Mouse (Mus musculus) neural tube, embryonic 11.5 days (tissue): ENCODE measurements around the gene Zfp536. TPM values are rescaled to one million over a fixed set of nuclear protein-coding genes. Genes with fewer than 3 reads are reported as not detected.

Experiments
- ATAC-seq: fragments of 200-750 bp; cut with Nextera tagmentation; 2 replicates; pipeline ENCODE4 v1.8.0; 2017; ENCODE audit warnings: moderate number of reproducible peaks, mild to moderate bottlenecking, moderate TSS enrichment, moderate library complexity; ENCODE audit not compliant: insufficient read depth, low FRiP score, low TSS enrichment
- DNase-seq: peaks from one replicate; pipeline ENCODE4 v3.0.0-alpha.2; 2015; ENCODE audit warnings: low spot score
- H3K27ac ChIP-seq: fragments of 300-500 bp; sonication (generic); 2 replicates; pipeline ENCODE4 v1.5.1; 2014; ENCODE audit warnings: low read depth, mild to moderate bottlenecking, low read length
- H3K27me3 ChIP-seq: fragments of 300-500 bp; sonication (generic); 2 replicates; pipeline ENCODE4 v1.6.1; 2014; ENCODE audit warnings: mild to moderate bottlenecking, low read length, mixed read lengths; ENCODE audit not compliant: control insufficient read depth, insufficient read depth
- H3K36me3 ChIP-seq: fragments of 300-500 bp; sonication (generic); 2 replicates; pipeline ENCODE4 v1.6.1; 2014; ENCODE audit warnings: mild to moderate bottlenecking, low read length, moderate library complexity, mixed read lengths; ENCODE audit not compliant: control insufficient read depth, insufficient read depth
- H3K4me1 ChIP-seq: fragments of 300-500 bp; sonication (generic); 2 replicates; pipeline ENCODE4 v1.6.1; 2014; ENCODE audit warnings: low read length, mixed read lengths; ENCODE audit not compliant: control insufficient read depth, insufficient read depth
- H3K4me2 ChIP-seq: fragments of 300-500 bp; sonication (generic); 2 replicates; pipeline ENCODE4 v1.6.1; 2014; ENCODE audit warnings: low read depth, mild to moderate bottlenecking, moderate library complexity
- H3K4me3 ChIP-seq: fragments of 300-500 bp; sonication (generic); 2 replicates; pipeline ENCODE4 v1.5.1; 2014; ENCODE audit warnings: low read depth, low read length
- H3K9ac ChIP-seq: fragments of 300-500 bp; sonication (generic); 2 replicates; pipeline ENCODE4 v1.6.1; 2014; ENCODE audit warnings: mild to moderate bottlenecking, low read length
- H3K9me3 ChIP-seq: fragments of 300-500 bp; sonication (generic); 2 replicates; pipeline ENCODE4 v1.6.1; 2016; ENCODE audit warnings: low read length; ENCODE audit not compliant: control insufficient read depth
- WGBS: fragments of 180-500 bp; shearing (Covaris S2); extraction: QIAGEN DNeasy Blood & Tissue Kit; methylation state at CpG from one replicate; pipeline ENCODE4 v1.1.7; 2014; 5-methylcytosine and 5-hydroxymethylcytosine counted together
- polyA plus RNA-seq: library from polyadenylated mRNA; unstranded; fragments of >200 nt; fragmentation: Nextera tagmentation; extraction: Ambion mirVana; gene quantifications from 2 replicates; pipeline ENCODE4 v1.2.1, GENCODE M21; 2014

Zfp536 gene
- polyA plus RNA-seq, 1 experiment from 2014 or later = 23.6 TPM

DNA sequence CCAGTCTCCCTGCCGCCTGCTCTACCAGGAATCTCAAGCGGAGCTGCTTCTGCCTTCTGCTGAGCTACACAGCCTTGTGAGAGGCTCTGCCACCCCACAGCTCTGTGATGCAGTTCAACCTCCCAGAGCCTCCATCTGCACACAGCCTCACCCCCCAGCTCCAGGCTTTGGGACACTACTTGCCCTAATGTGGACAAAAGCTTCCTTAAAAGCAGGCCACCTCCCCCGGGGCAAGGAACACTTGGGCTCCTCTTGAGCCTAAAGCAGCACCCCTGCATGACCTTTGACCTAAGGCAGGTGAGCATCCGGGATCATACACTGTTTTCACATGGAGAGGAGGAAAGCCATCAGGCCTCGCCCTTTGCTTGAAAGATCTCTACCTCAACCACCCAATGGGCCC is 219.0 kb downstream of the Zfp536 start:
- Histone ChIP-seq H3K4me1 (0 out of 2 replicates have a peak, but pooled peaks cover 5% of the 10 kb centered on the region), H3K27me3 (no peaks in the 10 kb centered on the region), H3K27ac (no peak overlapping the region), H3K9ac (no peak overlapping the region), H3K4me3 (no peak overlapping the region), H3K4me2 (no peak overlapping the region), H3K36me3 (no peaks in the 10 kb centered on the region), H3K9me3 (no peaks in the 10 kb centered on the region)
- WGBS = 75% methylated on average over 5 of the region's 5 CpGs
- ATAC-seq (no peak), DNase-seq (no peak)

GRCm38 (mm10) chr7:37553646-37554045 is 219.8 kb downstream of the Zfp536 start:
- ATAC-seq = no peak
- H3K4me1 ChIP-seq = 0 out of 2 replicates have a peak, but pooled peaks cover 5% of the 10 kb centered on the region

GRCm38 (mm10) chr7:37552384-37552783 is 221.1 kb downstream of the Zfp536 start:
- ATAC-seq (no peak), DNase-seq (no peak)
- Histone ChIP-seq H3K27me3 (no peaks in the 10 kb centered on the region), H3K9ac (no peak overlapping the region), H3K4me2 (no peak overlapping the region), H3K36me3 (no peaks in the 10 kb centered on the region), H3K9me3 (no peaks in the 10 kb centered on the region), H3K27ac (no peak overlapping the region), H3K4me3 (no peak overlapping the region), H3K4me1 (0 out of 2 replicates have a peak, but pooled peaks cover 5% of the 10 kb centered on the region)
- 55% methylated on average over 3 of the region's 3 CpGs for WGBS

More at GRCm38 (mm10) chr7:37553646-37554045, 219.8 kb downstream of the Zfp536 start:
- Histone ChIP-seq H3K4me3 (no peak overlapping the region), H3K36me3 (no peaks in the 10 kb centered on the region), H3K27me3 (no peaks in the 10 kb centered on the region), H3K27ac (no peak overlapping the region), H3K9ac (no peak overlapping the region), H3K4me2 (no peak overlapping the region), H3K9me3 (no peaks in the 10 kb centered on the region)
- DNase-seq = no peak
- WGBS = 35% methylated on average over 3 of the region's 3 CpGs

DNA sequence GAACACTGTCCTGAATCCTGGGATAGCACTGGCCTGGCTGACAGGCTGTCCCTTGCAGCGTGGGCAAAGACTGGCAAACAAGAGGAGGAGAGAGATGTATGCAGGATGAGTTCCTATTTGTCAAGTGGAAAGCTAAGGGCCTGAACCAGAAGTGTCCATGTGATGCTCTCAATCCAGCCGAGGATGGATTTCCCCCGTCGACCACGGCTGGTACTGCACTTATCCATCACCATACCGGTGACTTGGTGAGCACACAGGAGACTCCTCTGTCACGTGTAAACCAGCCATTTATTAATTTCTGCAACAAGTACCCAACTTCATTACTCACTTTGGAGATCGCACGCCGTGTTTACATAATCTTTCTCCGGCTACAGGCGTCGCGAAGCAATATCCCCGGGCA is 224.6 kb downstream of the Zfp536 start:
- ATAC-seq = no peak
- WGBS = 67% methylated on average over 15 of the region's 15 CpGs
- Histone ChIP-seq H3K4me2 (no peak overlapping the region), H3K36me3 (no peaks in the 10 kb centered on the region), H3K4me3 (no peak overlapping the region), H3K4me1 (0 out of 2 replicates have a peak, but pooled peaks cover 5% of the 10 kb centered on the region), H3K27ac (no peak overlapping the region), H3K9ac (no peak overlapping the region), H3K9me3 (no peaks in the 10 kb centered on the region), H3K27me3 (no peaks in the 10 kb centered on the region)
- no peak for DNase-seq

DNA sequence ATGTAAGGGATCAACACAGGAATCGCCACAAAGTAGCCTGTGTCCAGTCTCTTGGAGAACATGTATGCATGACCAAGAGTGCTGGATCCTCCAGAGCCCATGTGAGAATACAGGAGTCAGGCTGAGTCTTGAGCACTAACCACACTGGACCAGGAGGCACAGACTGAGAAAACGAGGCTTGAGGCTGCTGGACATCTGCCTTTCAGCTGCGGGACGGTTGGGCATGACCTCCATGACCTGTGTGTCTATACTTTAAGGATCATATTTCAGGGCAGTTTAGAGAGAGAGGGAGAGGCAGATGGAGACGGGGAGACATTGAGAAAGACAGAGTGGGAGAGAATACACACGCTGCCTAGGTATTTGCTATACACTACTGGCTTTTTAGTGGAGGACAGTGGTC is 229.4 kb downstream of the Zfp536 start:
- H3K9me3 ChIP-seq = no peaks in the 10 kb centered on the region
- no peak overlapping the region for H3K4me2 ChIP-seq
- no peak overlapping the region for H3K27ac ChIP-seq
- H3K4me1 ChIP-seq = no peaks in the 10 kb centered on the region
- DNase-seq = no peak
- ATAC-seq = no peak
- 24% methylated on average over 6 of the region's 6 CpGs for WGBS
- no peaks in the 10 kb centered on the region for H3K27me3 ChIP-seq
- no peaks in the 10 kb centered on the region; the same call in 1 of the 2 replicates for H3K36me3 ChIP-seq
- no peak overlapping the region for H3K9ac ChIP-seq
- H3K4me3 ChIP-seq = no peak overlapping the region

DNA sequence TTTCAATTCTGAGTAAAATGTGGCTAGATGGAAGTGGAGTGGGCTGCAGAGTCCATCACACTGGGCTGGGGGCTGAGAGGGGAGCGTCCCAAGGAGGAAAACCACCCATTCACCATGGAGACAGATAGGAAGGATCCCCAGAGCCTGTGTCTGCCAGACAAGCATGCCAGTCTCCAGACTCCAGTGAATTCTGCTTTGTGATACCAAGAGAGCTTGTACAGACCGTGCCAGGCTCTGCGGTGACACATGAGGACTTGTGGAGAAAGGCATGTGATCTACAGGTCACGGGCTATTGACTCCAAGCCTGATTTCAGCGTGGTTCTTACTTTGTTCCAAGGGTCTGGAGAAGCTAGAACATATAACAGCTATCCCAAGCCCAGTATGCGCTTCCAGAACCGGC is 230.5 kb downstream of the Zfp536 start:
- Histone ChIP-seq H3K36me3 (no peaks in the 10 kb centered on the region; the same call in 1 of the 2 replicates), H3K4me2 (no peak overlapping the region), H3K9me3 (no peaks in the 10 kb centered on the region), H3K9ac (no peak overlapping the region), H3K27ac (no peak overlapping the region), H3K27me3 (no peaks in the 10 kb centered on the region), H3K4me3 (no peak overlapping the region), H3K4me1 (no peaks in the 10 kb centered on the region)
- WGBS = 87% methylated on average over 7 of the region's 7 CpGs
- no peak for DNase-seq
- ATAC-seq = no peak

DNA sequence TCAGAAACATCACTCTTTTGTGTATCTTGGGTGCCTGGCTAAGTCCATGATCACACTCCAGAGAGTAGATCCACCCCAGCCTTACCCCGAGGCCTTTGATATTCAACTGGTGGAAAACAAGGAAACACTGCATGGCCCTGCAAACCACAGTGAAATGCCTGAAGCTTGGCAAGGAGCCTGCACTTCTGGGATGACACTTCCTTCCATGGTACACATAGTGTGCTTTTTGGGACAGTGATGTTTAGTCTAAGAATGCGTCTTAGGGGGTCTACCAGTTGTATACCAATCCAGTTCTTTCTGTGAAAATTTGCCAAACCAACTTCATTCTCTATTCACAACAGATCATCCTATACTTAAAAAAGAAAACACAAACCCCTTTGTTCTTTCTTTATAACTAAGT is 242.3 kb downstream of the Zfp536 start:
- Histone ChIP-seq H3K4me1 (no peaks in the 10 kb centered on the region; the same call in 1 of the 2 replicates), H3K4me2 (no peak overlapping the region), H3K4me3 (no peak overlapping the region), H3K9me3 (no peaks in the 10 kb centered on the region), H3K27me3 (no peaks in the 10 kb centered on the region), H3K36me3 (no peaks in the 10 kb centered on the region), H3K27ac (no peak overlapping the region), H3K9ac (no peak overlapping the region)
- ATAC-seq = no peak
- 94% methylated on average over 2 of the region's 2 CpGs for WGBS
- no peak for DNase-seq

DNA sequence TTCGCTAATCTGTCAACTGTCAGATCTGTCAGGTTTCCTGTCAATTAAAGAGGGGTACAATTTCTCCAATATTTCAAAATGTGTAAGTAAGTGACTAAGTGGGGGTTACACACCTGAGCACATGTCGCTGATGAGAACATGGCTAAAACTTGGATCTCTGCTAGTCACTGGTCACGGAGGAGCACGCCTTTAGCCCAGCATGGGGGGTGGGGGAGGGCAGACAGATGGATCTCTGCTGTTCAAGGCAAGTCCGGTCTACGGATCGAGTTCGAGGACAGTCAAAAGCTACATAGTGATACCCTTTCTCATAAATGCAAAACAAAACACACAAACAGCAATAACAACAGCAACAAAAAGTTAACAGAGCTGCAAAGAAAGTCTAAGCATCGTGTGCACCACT is 245.1 kb downstream of the Zfp536 start:
- no peak overlapping the region for H3K4me3 ChIP-seq
- no peaks in the 10 kb centered on the region for H3K4me1 ChIP-seq
- DNase-seq (no peak), ATAC-seq (no peak)
- no peak overlapping the region for H3K4me2 ChIP-seq
- H3K27ac ChIP-seq = no peak overlapping the region
- no peak overlapping the region for H3K9ac ChIP-seq
- H3K36me3 ChIP-seq = no peaks in the 10 kb centered on the region
- WGBS = 89% methylated on average over 9 of the region's 9 CpGs
- H3K9me3 ChIP-seq = no peaks in the 10 kb centered on the region
- H3K27me3 ChIP-seq = no peaks in the 10 kb centered on the region

DNA sequence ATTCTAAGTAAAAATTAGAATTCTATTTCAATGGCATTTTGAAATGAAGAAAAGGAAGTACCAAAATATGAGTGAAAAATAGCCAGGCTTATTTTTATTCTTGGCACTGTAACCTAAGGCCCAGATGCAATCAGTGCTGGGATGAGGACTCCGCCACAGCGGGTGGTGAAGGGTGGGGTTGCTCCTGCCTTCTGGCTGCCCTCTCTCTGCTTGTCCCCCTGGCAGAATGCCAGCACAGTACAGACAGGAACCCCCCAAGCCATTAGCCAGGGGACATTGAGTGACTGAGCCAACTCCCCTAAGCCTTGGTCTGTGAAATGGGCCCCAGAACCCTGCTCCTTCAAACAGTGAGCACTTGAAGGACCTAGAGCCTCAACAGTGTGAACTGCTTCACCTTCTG is 245.6 kb downstream of the Zfp536 start:
- H3K9me3 ChIP-seq = no peaks in the 10 kb centered on the region
- no peaks in the 10 kb centered on the region for H3K27me3 ChIP-seq
- no peaks in the 10 kb centered on the region for H3K4me1 ChIP-seq
- ATAC-seq = no peak
- DNase-seq = no peak
- H3K4me3 ChIP-seq = no peak overlapping the region
- WGBS = 95% methylated on average over 2 of the region's 2 CpGs
- H3K4me2 ChIP-seq = no peak overlapping the region
- no peak overlapping the region for H3K9ac ChIP-seq
- H3K27ac ChIP-seq = no peak overlapping the region
- no peaks in the 10 kb centered on the region for H3K36me3 ChIP-seq
